Mouse (Mus musculus): ENCODE results near the gene Syngr1.
"Not testable (repeated sequence)": the region's sequence is repeated elsewhere in the genome, so short reads cannot be mapped to it uniquely, and the experiment has no call there.

DNA sequence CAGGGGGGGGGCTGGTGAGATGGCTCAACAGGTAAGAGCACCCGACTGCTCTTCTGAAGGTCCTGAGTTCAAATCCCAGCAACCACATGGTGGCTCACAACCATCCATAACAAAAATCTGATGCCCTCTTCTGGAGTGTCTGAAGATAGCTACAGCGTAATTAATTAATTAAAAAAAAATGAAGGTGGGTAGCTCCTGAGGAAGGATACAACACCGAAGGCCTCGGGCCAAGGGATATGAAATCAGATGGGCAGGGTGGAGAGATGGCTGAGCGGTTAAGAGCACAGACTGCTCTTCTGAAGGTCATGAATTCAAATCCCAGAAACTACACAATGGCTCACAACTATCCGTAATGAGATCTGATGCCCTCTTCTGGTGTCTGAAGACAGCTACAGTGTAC lies 31.3 kb downstream of the Syngr1 start:
- TF ChIP-seq POLR2A (IDR thresholded peaks at IDR 0.05; ENCODE audit: low read depth, low read length); CTCF (IDR thresholded peaks at IDR 0.05; ENCODE audit: borderline replicate concordance, insufficient read depth, low read length): not testable (repeated sequence)

All from embryonic fibroblast, embryonic 13.5 days (primary cell).